Mouse (Mus musculus) midbrain, embryonic 11.5 days (tissue): ENCODE measurements at regions not wholly inside any gene's neighbourhood (a gene's known extent, or its start where the extent isn't known, plus 50 kb on each side); places are given as distances from the start of the nearest gene placed in this dataset.

Experiments
- ATAC-seq: fragments of 200-750 bp; cut with Nextera tagmentation; 2 replicates; pipeline ENCODE4 v1.8.0; 2017; ENCODE audit warnings: moderate TSS enrichment, moderate library complexity; ENCODE audit not compliant: low FRiP score
- DNase-seq: peaks from one replicate; pipeline ENCODE4 v3.0.0; 2015; ENCODE audit warnings: low spot score; ENCODE audit errors: missing footprints
- H3K27ac ChIP-seq: fragments of 300-500 bp; sonication (generic); 2 replicates; pipeline ENCODE4 v1.5.1; 2014; ENCODE audit warnings: low read depth, low read length
- H3K27me3 ChIP-seq: fragments of 300-500 bp; sonication (generic); 2 replicates; pipeline ENCODE4 v1.6.1; 2014; ENCODE audit warnings: mild to moderate bottlenecking, low read length, moderate library complexity, mixed read lengths; ENCODE audit not compliant: control insufficient read depth, insufficient read depth
- H3K36me3 ChIP-seq: fragments of 300-500 bp; sonication (generic); 2 replicates; pipeline ENCODE4 v1.6.1; 2014; ENCODE audit warnings: mild to moderate bottlenecking, low read length, moderate library complexity, mixed read lengths; ENCODE audit not compliant: control insufficient read depth, insufficient read depth
- H3K4me1 ChIP-seq: fragments of 300-500 bp; sonication (generic); 2 replicates; pipeline ENCODE4 v1.6.1; 2014; ENCODE audit warnings: low read length; ENCODE audit not compliant: control insufficient read depth, insufficient read depth
- H3K4me2 ChIP-seq: fragments of 300-500 bp; sonication (generic); 2 replicates; pipeline ENCODE4 v1.6.1; 2014; ENCODE audit warnings: mild to moderate bottlenecking, moderate library complexity
- H3K4me3 ChIP-seq: fragments of 300-500 bp; sonication (generic); 2 replicates; pipeline ENCODE4 v1.5.1; 2014; ENCODE audit warnings: low read depth, low read length
- H3K9ac ChIP-seq: fragments of 300-500 bp; sonication (generic); 2 replicates; pipeline ENCODE4 v1.6.1; 2014; ENCODE audit warnings: low read length
- H3K9me3 ChIP-seq: fragments of 300-500 bp; sonication (generic); 2 replicates; pipeline ENCODE4 v1.6.1; 2016; ENCODE audit warnings: low read length; ENCODE audit not compliant: control insufficient read depth
- WGBS: fragments of 180-500 bp; shearing (Covaris S2); extraction: QIAGEN DNeasy Blood & Tissue Kit; methylation state at CpG from one replicate; pipeline ENCODE4 v1.1.7; 2014; 5-methylcytosine and 5-hydroxymethylcytosine counted together

GRCm38 (mm10) chr1:176443712-176444111 is 168.6 kb upstream of the Pld5 start:
- Histone ChIP-seq H3K4me3 (no peak overlapping the region), H3K36me3 (no peaks in the 10 kb centered on the region), H3K4me2 (no peak overlapping the region), H3K27ac (no peak overlapping the region), H3K27me3 (no peaks in the 10 kb centered on the region), H3K9me3 (no peaks in the 10 kb centered on the region), H3K9ac (no peak overlapping the region), H3K4me1 (no peaks in the 10 kb centered on the region)
- 92% methylated on average over 1 of the region's 1 CpGs for WGBS
- ATAC-seq: no peak
- no peak for DNase-seq

DNA sequence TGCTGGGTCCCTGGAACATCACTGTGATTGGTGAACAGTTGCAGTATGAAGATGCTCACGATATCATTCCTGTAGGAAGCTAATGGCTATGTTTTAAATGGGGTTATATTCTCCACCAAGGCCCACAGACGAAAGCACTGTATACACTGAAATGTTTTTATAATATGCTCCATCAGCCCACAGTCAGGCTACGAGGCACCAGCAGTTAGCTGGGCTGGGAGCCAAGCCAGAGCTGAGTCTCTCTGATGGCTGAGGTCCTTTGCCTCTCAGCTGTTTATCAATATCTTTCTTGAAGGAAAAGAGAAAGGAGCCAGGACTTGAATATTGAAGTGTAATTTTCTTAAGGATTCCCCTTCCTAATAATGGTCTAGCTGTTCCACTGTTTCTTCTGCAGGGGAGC is 165.1 kb upstream of the Pld5 start:
- no peak overlapping the region for H3K9ac ChIP-seq
- no peak for ATAC-seq
- H3K4me2 ChIP-seq: no peak overlapping the region
- H3K4me3 ChIP-seq: no peak overlapping the region
- H3K36me3 ChIP-seq: no peaks in the 10 kb centered on the region
- no peaks in the 10 kb centered on the region for H3K9me3 ChIP-seq
- DNase-seq: no peak
- H3K4me1 ChIP-seq: no peaks in the 10 kb centered on the region
- H3K27ac ChIP-seq: no peak overlapping the region
- H3K27me3 ChIP-seq: no peaks in the 10 kb centered on the region
- WGBS: 82% methylated on average over 3 of the region's 3 CpGs

DNA sequence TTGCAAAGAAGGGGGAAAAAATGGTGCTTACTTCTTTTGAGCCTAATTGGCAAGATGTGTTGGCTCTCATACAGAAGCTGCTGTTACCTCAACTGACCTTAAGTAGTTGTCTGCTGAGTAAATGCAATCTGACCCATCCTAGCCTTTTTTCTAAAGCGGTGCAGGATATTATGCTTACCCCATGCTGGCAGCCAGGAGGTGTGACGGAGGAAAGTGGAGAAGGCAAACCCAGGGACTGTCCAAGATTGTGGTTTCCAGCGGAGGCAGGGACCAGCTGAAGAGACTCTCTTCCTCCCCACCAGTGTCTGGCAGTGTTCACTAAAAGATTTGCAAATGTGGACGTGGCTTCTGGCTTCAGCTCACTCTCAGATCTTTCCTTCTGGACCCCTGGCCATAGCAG is 152.7 kb upstream of the Pld5 start:
- no peaks in the 10 kb centered on the region for H3K9me3 ChIP-seq
- H3K36me3 ChIP-seq: no peaks in the 10 kb centered on the region
- ATAC-seq (no peak), DNase-seq (no peak)
- WGBS: 31% methylated on average over 4 of the region's 4 CpGs
- H3K27me3 ChIP-seq: no peaks in the 10 kb centered on the region
- H3K4me3 ChIP-seq: no peak overlapping the region
- H3K4me2 ChIP-seq: no peak overlapping the region
- no peaks in the 10 kb centered on the region for H3K4me1 ChIP-seq
- H3K9ac ChIP-seq: no peak overlapping the region
- no peak overlapping the region for H3K27ac ChIP-seq

DNA sequence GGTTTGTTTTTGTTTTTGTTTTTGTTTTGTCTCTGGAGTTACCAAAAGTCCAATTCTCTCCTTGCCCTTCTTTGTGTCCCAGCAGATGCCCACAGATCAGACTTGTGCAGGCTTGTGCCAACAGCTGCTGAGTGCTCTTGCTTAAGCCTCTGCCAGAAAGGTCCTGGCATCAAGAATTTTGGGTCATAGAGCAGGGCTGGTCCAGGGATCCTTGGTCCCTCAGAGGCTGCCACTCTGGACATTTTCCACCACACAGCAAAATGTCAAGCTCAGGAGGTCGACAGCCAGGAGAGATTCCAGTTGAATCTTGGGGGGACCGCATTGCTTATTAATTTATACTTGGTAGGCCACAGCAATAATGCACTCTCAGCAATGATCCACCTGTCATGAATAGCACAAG is 151.9 kb upstream of the Pld5 start:
- DNase-seq (no peak), ATAC-seq (no peak)
- H3K4me3 ChIP-seq: no peak overlapping the region
- H3K9me3 ChIP-seq: no peaks in the 10 kb centered on the region
- H3K9ac ChIP-seq: no peak overlapping the region
- no peaks in the 10 kb centered on the region for H3K27me3 ChIP-seq
- no peak overlapping the region for H3K27ac ChIP-seq
- H3K36me3 ChIP-seq: no peaks in the 10 kb centered on the region
- H3K4me2 ChIP-seq: no peak overlapping the region
- no peaks in the 10 kb centered on the region for H3K4me1 ChIP-seq
- WGBS: 90% methylated on average over 2 of the region's 2 CpGs

DNA sequence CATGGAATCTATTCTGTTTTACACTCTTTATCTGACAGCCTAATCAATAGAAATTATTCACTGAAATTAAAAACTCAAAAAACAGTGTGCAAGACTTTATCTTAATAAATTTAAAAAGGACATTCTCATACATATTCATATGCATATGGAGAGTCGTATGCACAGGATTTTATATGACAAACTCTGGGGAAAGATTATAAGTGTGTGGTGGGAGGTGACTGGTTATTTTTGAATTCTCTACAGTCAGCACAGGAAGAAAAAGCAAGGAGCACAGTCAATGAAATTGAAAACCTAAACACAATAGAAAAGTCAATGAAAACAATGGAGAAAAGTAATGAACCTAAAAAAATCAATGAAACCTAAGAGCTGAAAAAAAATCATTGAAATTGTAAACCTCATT is 142.1 kb upstream of the Pld5 start:
- H3K27me3 ChIP-seq: no peaks in the 10 kb centered on the region
- H3K4me3 ChIP-seq: no peak overlapping the region
- whole genome bisulfite sequencing: 83% methylated on average over 1 of the region's 1 CpGs
- H3K4me1 ChIP-seq: no peaks in the 10 kb centered on the region
- no peak for ATAC-seq
- DNase-seq: no peak
- H3K4me2 ChIP-seq: no peak overlapping the region
- H3K27ac ChIP-seq: no peak overlapping the region
- no peak overlapping the region for H3K9ac ChIP-seq
- H3K36me3 ChIP-seq: no peaks in the 10 kb centered on the region
- H3K9me3 ChIP-seq: no peaks in the 10 kb centered on the region

DNA sequence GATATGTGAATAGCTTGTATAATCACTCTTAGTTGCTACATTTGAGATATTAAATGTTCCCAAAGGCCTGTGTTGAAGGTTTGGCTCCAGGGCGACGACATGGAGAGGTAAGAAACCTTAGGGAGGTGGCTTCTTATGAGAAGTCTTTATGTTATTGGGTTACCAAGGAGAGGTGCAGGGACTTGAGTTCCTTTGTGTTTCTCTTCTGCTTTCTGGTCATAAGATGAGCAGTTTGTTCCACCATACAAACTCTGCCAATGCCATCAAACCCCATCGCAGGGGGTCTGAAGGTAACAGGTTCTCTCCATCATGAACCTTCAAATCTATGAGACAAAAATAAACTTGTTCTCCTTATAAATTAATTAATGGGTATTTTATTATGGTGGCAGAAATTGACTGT is 129.0 kb upstream of the Pld5 start:
- Histone ChIP-seq H3K27ac (no peak overlapping the region), H3K9me3 (no peaks in the 10 kb centered on the region), H3K4me3 (no peak overlapping the region), H3K4me2 (no peak overlapping the region), H3K27me3 (no peaks in the 10 kb centered on the region), H3K4me1 (no peaks in the 10 kb centered on the region), H3K9ac (no peak overlapping the region), H3K36me3 (no peaks in the 10 kb centered on the region)
- DNase-seq (no peak), ATAC-seq (no peak)
- WGBS: 89% methylated on average over 3 of the region's 3 CpGs

DNA sequence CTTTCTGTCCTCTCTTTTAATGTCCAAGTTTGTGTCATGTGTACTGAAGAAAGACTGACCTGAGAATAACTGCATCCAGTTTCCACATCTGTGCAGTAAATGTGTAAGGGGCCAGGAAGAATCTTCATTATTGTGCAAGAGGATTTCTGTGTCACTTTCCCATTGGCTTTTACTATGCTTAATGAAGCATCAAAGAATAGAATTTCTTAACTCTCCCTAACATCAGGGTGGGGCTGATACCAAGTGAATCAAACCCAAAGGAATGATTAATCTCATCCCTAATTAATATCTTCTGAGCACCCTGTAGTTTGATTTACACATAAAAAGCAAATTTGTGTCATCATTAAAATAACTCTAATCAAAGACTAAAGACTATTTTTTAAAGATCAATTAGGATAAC is 104.5 kb upstream of the Pld5 start:
- Histone ChIP-seq H3K4me3 (no peak overlapping the region), H3K9ac (no peak overlapping the region), H3K9me3 (no peaks in the 10 kb centered on the region), H3K36me3 (no peaks in the 10 kb centered on the region), H3K27me3 (no peaks in the 10 kb centered on the region), H3K4me1 (no peaks in the 10 kb centered on the region), H3K4me2 (no peak overlapping the region), H3K27ac (no peak overlapping the region)
- DNase-seq (no peak), ATAC-seq (no peak)

GRCm38 (mm10) chr1:176366900-176367299 is 91.8 kb upstream of the Pld5 start:
- DNase-seq (no peak), ATAC-seq (no peak)
- Histone ChIP-seq H3K27me3 (no peaks in the 10 kb centered on the region), H3K4me3 (no peak overlapping the region), H3K36me3 (no peaks in the 10 kb centered on the region), H3K4me2 (no peak overlapping the region), H3K27ac (no peak overlapping the region), H3K4me1 (no peaks in the 10 kb centered on the region), H3K9ac (no peak overlapping the region), H3K9me3 (no peaks in the 10 kb centered on the region)
- WGBS: 93% methylated on average over 3 of the region's 3 CpGs

DNA sequence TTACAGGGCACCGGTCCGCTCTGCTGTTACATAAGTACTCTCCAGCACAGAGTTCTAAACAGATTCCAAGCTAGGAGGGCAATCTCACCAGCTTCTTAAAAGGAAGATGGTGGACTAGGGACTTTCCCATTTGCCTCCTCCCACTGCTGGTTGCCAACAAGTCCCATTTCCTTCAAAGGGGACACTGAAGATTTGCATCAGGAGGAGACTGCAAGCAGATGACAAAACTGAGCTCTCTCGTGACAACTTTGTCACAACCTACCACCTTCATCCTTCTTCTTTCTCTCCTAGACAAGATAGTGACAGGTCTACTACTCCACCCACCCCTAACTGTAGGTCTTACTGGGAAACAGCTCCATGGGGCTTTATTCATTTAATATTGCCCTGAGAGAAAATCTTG is 85.8 kb upstream of the Pld5 start:
- Histone ChIP-seq H3K4me3 (no peak overlapping the region), H3K27me3 (no peaks in the 10 kb centered on the region), H3K4me1 (no peaks in the 10 kb centered on the region), H3K9ac (no peak overlapping the region), H3K27ac (no peak overlapping the region), H3K9me3 (no peaks in the 10 kb centered on the region), H3K4me2 (no peak overlapping the region), H3K36me3 (no peaks in the 10 kb centered on the region)
- DNase-seq (no peak), ATAC-seq (no peak)
- 89% methylated on average over 3 of the region's 3 CpGs for WGBS
